Mouse (Mus musculus): Measurements from ENCODE around the gene Gm42906. TPM values are rescaled to one million over a fixed set of nuclear protein-coding genes. Genes with fewer than 3 reads are reported as not detected.

Gm42906 gene
- polyA plus RNA-seq, 1 experiment from 2014 or later = not detected

- no peaks in the 10 kb centered on the region for H3K27me3 ChIP-seq (ENCODE audit: control insufficient read depth, insufficient read depth, low read length)
- no peaks in the 10 kb centered on the region for H3K36me3 ChIP-seq (ENCODE audit: control insufficient read depth, insufficient read depth, low read length)
- H3K4me3 ChIP-seq (ENCODE audit: low read depth, low read length) = no peak overlapping the region
- no peaks in the 10 kb centered on the region for H3K9me3 ChIP-seq (ENCODE audit: control insufficient read depth, low read length)
- no peak overlapping the region for H3K9ac ChIP-seq (replicated peaks; ENCODE audit: low read depth, low read length)
- 69% methylated on average over 9 of the region's 9 CpGs for WGBS
- no peak overlapping the region for H3K27ac ChIP-seq (ENCODE audit: low read depth, low read length)
- ATAC-seq (ENCODE audit: low read depth) = no peak
- H3K4me1 ChIP-seq (ENCODE audit: control insufficient read depth, insufficient read depth, low read length) = 0 out of 2 replicates have a peak, but pooled peaks cover 2% of the 10 kb centered on the region
- no peak overlapping the region for H3K4me2 ChIP-seq (ENCODE audit: low read depth, low read length)
Observed at GRCm38 (mm10) chr5:151086425-151087202, 341.3 kb downstream of the Gm42906 start.

- 84% methylated on average over 8 of the region's 8 CpGs for WGBS
- Histone ChIP-seq H3K4me3 (ENCODE audit: low read depth, low read length) (no peak overlapping the region), H3K27ac (ENCODE audit: low read depth, low read length) (no peak overlapping the region), H3K4me1 (ENCODE audit: control insufficient read depth, insufficient read depth, low read length) (0 out of 2 replicates have a peak, but pooled peaks cover 2% of the 10 kb centered on the region), H3K27me3 (ENCODE audit: control insufficient read depth, insufficient read depth, low read length) (no peaks in the 10 kb centered on the region), H3K36me3 (ENCODE audit: control insufficient read depth, insufficient read depth, low read length) (no peaks in the 10 kb centered on the region), H3K9ac (replicated peaks; ENCODE audit: low read depth, low read length) (no peak overlapping the region), H3K9me3 (ENCODE audit: control insufficient read depth, low read length) (no peaks in the 10 kb centered on the region), H3K4me2 (ENCODE audit: low read depth, low read length) (no peak overlapping the region)
- ATAC-seq (ENCODE audit: low read depth) = no peak
Observed at GRCm38 (mm10) chr5:151085749-151086148, 342.2 kb downstream of the Gm42906 start.

- Histone ChIP-seq H3K27ac (ENCODE audit: low read depth, low read length) (no peak overlapping the region), H3K27me3 (ENCODE audit: control insufficient read depth, insufficient read depth, low read length) (no peaks in the 10 kb centered on the region), H3K4me2 (ENCODE audit: low read depth, low read length) (no peak overlapping the region), H3K36me3 (ENCODE audit: control insufficient read depth, insufficient read depth, low read length) (no peaks in the 10 kb centered on the region), H3K4me3 (ENCODE audit: low read depth, low read length) (no peak overlapping the region), H3K9me3 (ENCODE audit: control insufficient read depth, low read length) (no peaks in the 10 kb centered on the region), H3K9ac (replicated peaks; ENCODE audit: low read depth, low read length) (no peak overlapping the region), H3K4me1 (ENCODE audit: control insufficient read depth, insufficient read depth, low read length) (no peaks in the 10 kb centered on the region)
- no peak for ATAC-seq (ENCODE audit: low read depth)
- whole genome bisulfite sequencing = 81% methylated on average over 4 of the region's 4 CpGs
Observed at GRCm38 (mm10) chr5:151080276-151080675, 347.7 kb downstream of the Gm42906 start.

- H3K27me3 ChIP-seq (ENCODE audit: control insufficient read depth, insufficient read depth, low read length) = no peaks in the 10 kb centered on the region
- WGBS = 94% methylated on average over 2 of the region's 2 CpGs
Observed at GRCm38 (mm10) chr5:151077953-151078352, 350.0 kb downstream of the Gm42906 start.

GRCm38 (mm10) chr5:151076917-151077316 lies 351.0 kb downstream of the Gm42906 start:
- ATAC-seq (ENCODE audit: low read depth) = no peak
- Histone ChIP-seq H3K4me2 (ENCODE audit: low read depth, low read length) (no peak overlapping the region), H3K4me3 (ENCODE audit: low read depth, low read length) (no peak overlapping the region), H3K9me3 (ENCODE audit: control insufficient read depth, low read length) (no peaks in the 10 kb centered on the region), H3K4me1 (ENCODE audit: control insufficient read depth, insufficient read depth, low read length) (no peaks in the 10 kb centered on the region), H3K27ac (ENCODE audit: low read depth, low read length) (no peak overlapping the region), H3K27me3 (ENCODE audit: control insufficient read depth, insufficient read depth, low read length) (no peaks in the 10 kb centered on the region), H3K9ac (replicated peaks; ENCODE audit: low read depth, low read length) (no peak overlapping the region), H3K36me3 (ENCODE audit: control insufficient read depth, insufficient read depth, low read length) (no peaks in the 10 kb centered on the region)
- WGBS = 73% methylated on average over 3 of the region's 3 CpGs

More at GRCm38 (mm10) chr5:151077953-151078352, 350.0 kb downstream of the Gm42906 start:
- Histone ChIP-seq H3K36me3 (ENCODE audit: control insufficient read depth, insufficient read depth, low read length) (no peaks in the 10 kb centered on the region), H3K9me3 (ENCODE audit: control insufficient read depth, low read length) (no peaks in the 10 kb centered on the region), H3K4me2 (ENCODE audit: low read depth, low read length) (no peak overlapping the region), H3K9ac (replicated peaks; ENCODE audit: low read depth, low read length) (no peak overlapping the region), H3K4me3 (ENCODE audit: low read depth, low read length) (no peak overlapping the region), H3K27ac (ENCODE audit: low read depth, low read length) (no peak overlapping the region), H3K4me1 (ENCODE audit: control insufficient read depth, insufficient read depth, low read length) (no peaks in the 10 kb centered on the region)
- ATAC-seq (ENCODE audit: low read depth) = no peak

GRCm38 (mm10) chr5:151074282-151074681 lies 353.7 kb downstream of the Gm42906 start:
- H3K27ac ChIP-seq (ENCODE audit: low read depth, low read length) = no peak overlapping the region
- H3K9ac ChIP-seq (replicated peaks; ENCODE audit: low read depth, low read length) = no peak overlapping the region
- no peaks in the 10 kb centered on the region for H3K4me1 ChIP-seq (ENCODE audit: control insufficient read depth, insufficient read depth, low read length)
- no peak overlapping the region for H3K4me3 ChIP-seq (ENCODE audit: low read depth, low read length)
- ATAC-seq (ENCODE audit: low read depth) = no peak
- no peaks in the 10 kb centered on the region for H3K9me3 ChIP-seq (ENCODE audit: control insufficient read depth, low read length)
- H3K36me3 ChIP-seq (ENCODE audit: control insufficient read depth, insufficient read depth, low read length) = no peaks in the 10 kb centered on the region
- H3K27me3 ChIP-seq (ENCODE audit: control insufficient read depth, insufficient read depth, low read length) = no peaks in the 10 kb centered on the region
- 88% methylated on average over 4 of the region's 4 CpGs for WGBS
- H3K4me2 ChIP-seq (ENCODE audit: low read depth, low read length) = no peak overlapping the region

GRCm38 (mm10) chr5:151071430-151071829 lies 356.5 kb downstream of the Gm42906 start:
- no peak overlapping the region for H3K27ac ChIP-seq (ENCODE audit: low read depth, low read length)
- H3K4me2 ChIP-seq (ENCODE audit: low read depth, low read length) = no peak overlapping the region
- H3K4me1 ChIP-seq (ENCODE audit: control insufficient read depth, insufficient read depth, low read length) = no peaks in the 10 kb centered on the region
- H3K9me3 ChIP-seq (ENCODE audit: control insufficient read depth, low read length) = no peaks in the 10 kb centered on the region
- no peak overlapping the region for H3K9ac ChIP-seq (replicated peaks; ENCODE audit: low read depth, low read length)
- H3K27me3 ChIP-seq (ENCODE audit: control insufficient read depth, insufficient read depth, low read length) = no peaks in the 10 kb centered on the region
- no peaks in the 10 kb centered on the region for H3K36me3 ChIP-seq (ENCODE audit: control insufficient read depth, insufficient read depth, low read length)
- 83% methylated on average over 6 of the region's 6 CpGs for WGBS
- H3K4me3 ChIP-seq (ENCODE audit: low read depth, low read length) = no peak overlapping the region
- no peak for ATAC-seq (ENCODE audit: low read depth)

GRCm38 (mm10) chr5:151070896-151071295 lies 357.1 kb downstream of the Gm42906 start:
- WGBS = 75% methylated on average over 6 of the region's 6 CpGs
- Histone ChIP-seq H3K27ac (ENCODE audit: low read depth, low read length) (no peak overlapping the region), H3K4me1 (ENCODE audit: control insufficient read depth, insufficient read depth, low read length) (no peaks in the 10 kb centered on the region), H3K4me3 (ENCODE audit: low read depth, low read length) (no peak overlapping the region), H3K4me2 (ENCODE audit: low read depth, low read length) (no peak overlapping the region), H3K36me3 (ENCODE audit: control insufficient read depth, insufficient read depth, low read length) (no peaks in the 10 kb centered on the region), H3K27me3 (ENCODE audit: control insufficient read depth, insufficient read depth, low read length) (no peaks in the 10 kb centered on the region), H3K9me3 (ENCODE audit: control insufficient read depth, low read length) (no peaks in the 10 kb centered on the region), H3K9ac (replicated peaks; ENCODE audit: low read depth, low read length) (no peak overlapping the region)
- ATAC-seq (ENCODE audit: low read depth) = no peak

GRCm38 (mm10) chr5:151069569-151069968 lies 358.4 kb downstream of the Gm42906 start:
- no peaks in the 10 kb centered on the region for H3K9me3 ChIP-seq (ENCODE audit: control insufficient read depth, low read length)
- H3K27ac ChIP-seq (ENCODE audit: low read depth, low read length) = no peak overlapping the region
- no peak overlapping the region for H3K9ac ChIP-seq (replicated peaks; ENCODE audit: low read depth, low read length)
- no peak overlapping the region for H3K4me2 ChIP-seq (ENCODE audit: low read depth, low read length)
- WGBS = 84% methylated on average over 2 of the region's 2 CpGs
- H3K36me3 ChIP-seq (ENCODE audit: control insufficient read depth, insufficient read depth, low read length) = no peaks in the 10 kb centered on the region
- H3K27me3 ChIP-seq (ENCODE audit: control insufficient read depth, insufficient read depth, low read length) = no peaks in the 10 kb centered on the region
- no peaks in the 10 kb centered on the region for H3K4me1 ChIP-seq (ENCODE audit: control insufficient read depth, insufficient read depth, low read length)
- H3K4me3 ChIP-seq (ENCODE audit: low read depth, low read length) = no peak overlapping the region
- ATAC-seq (ENCODE audit: low read depth) = no peak

All from neural tube, embryonic 14.5 days (tissue).